Mouse (Mus musculus): ENCODE data around the gene Msh5.
"Not testable (repeated sequence)": the region's sequence is repeated elsewhere in the genome, so short reads cannot be mapped to it uniquely, and the experiment has no call there.

The Msh5 gene

GRCm38 (mm10) chr17:35048149-35048931, 1.8 kb upstream of the Msh5 start:
- DNase-seq: peak; percentile 43

GRCm38 (mm10) chr17:35047688-35048087, 1.1 kb upstream of the Msh5 start:
- peak; percentile 41 for DNase-seq

GRCm38 (mm10) chr17:35045807-35046680, 501 bp downstream of the Msh5 start:
- DNase-seq: no peak

GRCm38 (mm10) chr17:35044904-35045806, 1.4 kb downstream of the Msh5 start:
- DNase-seq: no peak

GRCm38 (mm10) chr17:35043794-35044193, 2.8 kb downstream of the Msh5 start:
- DNase-seq: no peak

GRCm38 (mm10) chr17:35039121-35039873, 7.2 kb downstream of the Msh5 start:
- DNase-seq: no peak

- DNase-seq: no peak
Observed at GRCm38 (mm10) chr17:35034896-35035295, 11.6 kb downstream of the Msh5 start.

GRCm38 (mm10) chr17:35033703-35034102, 12.8 kb downstream of the Msh5 start:
- not testable (repeated sequence) for DNase-seq

GRCm38 (mm10) chr17:35032323-35032870, 14.1 kb downstream of the Msh5 start:
- no peak for DNase-seq

- DNase-seq: peak; percentile 8
Observed at GRCm38 (mm10) chr17:35031880-35032279, 14.7 kb downstream of the Msh5 start.

GRCm38 (mm10) chr17:35031272-35031671, 15.3 kb downstream of the Msh5 start:
- DNase-seq: no peak

- peak; percentile 37 for DNase-seq
Observed at GRCm38 (mm10) chr17:35029691-35030532, 16.6 kb downstream of the Msh5 start.

GRCm38 (mm10) chr17:35028315-35028714, 18.2 kb downstream of the Msh5 start:
- no peak for DNase-seq

- DNase-seq: peak; percentile 19
Observed at GRCm38 (mm10) chr17:35027277-35028068, 19.1 kb downstream of the Msh5 start, which contains the start of gene Sapcd1. Gene Sapcd1 (minus strand): TSS chr17:35028016.

GRCm38 (mm10) chr17:35026206-35026605, 20.3 kb downstream of the Msh5 start:
- DNase-seq: peak; percentile 6

GRCm38 (mm10) chr17:35024691-35025488, 21.7 kb downstream of the Msh5 start:
- DNase-seq: peak; percentile 47

GRCm38 (mm10) chr17:35024261-35024660, 22.3 kb downstream of the Msh5 start:
- no peak for DNase-seq

GRCm38 (mm10) chr17:35023756-35024155, 22.8 kb downstream of the Msh5 start:
- peak; percentile 9 for DNase-seq

GRCm38 (mm10) chr17:35023221-35023620, 23.3 kb downstream of the Msh5 start:
- no peak for DNase-seq

Data from kidney, postnatal 10 days (tissue).